Mouse (Mus musculus) thymus, adult 2 months (tissue): ENCODE results near the gene AC161166.1.

Source experiments
- CTCF ChIP-seq: fragments of 200-500 bp; IDR thresholded peaks from 2 replicates; pipeline ENCODE4 v1.5.1; 2012; ENCODE audit warnings: mild to moderate bottlenecking, control low read depth, low read length, moderate library complexity, borderline replicate concordance; ENCODE audit not compliant: control insufficient read depth, poor library complexity, insufficient read depth; ENCODE audit errors: extremely low read depth
- POLR2A ChIP-seq: fragments of 200-500 bp; IDR thresholded peaks from 2 replicates; pipeline ENCODE4 v1.6.1; 2012; ENCODE audit warnings: mild to moderate bottlenecking, low read length, control low read depth, moderate library complexity; ENCODE audit not compliant: control insufficient read depth, poor library complexity, insufficient read depth; ENCODE audit errors: extremely low read depth

DNA sequence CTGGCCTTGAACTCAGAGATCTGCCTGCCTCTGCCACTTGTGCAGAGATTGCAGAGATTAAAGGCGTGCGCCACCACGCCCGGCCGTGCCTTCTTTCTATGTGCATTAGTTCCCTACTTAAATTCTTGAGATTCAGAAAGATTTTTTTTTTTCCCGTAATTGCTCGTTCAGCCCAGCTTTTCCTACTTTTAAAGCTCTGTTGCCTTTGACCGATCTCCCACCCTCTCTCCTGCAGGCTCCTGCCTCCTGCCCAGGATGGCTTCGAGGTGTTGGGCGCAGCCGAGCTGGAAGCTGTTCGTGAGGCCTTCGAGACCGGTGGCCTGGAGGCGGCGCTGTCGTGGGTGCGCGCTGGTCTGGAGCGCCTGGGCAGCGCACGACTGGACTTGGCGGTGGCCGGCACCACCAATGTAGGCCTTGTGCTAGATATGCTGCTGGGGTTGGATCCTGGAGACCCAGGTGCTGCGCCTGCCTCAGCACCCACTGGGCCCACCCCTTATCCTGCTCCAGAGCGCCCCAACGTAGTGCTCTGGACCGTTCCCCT lies 20.8 kb upstream of the AC161166.1 start:
- no peak for TF ChIP-seq POLR2A
- no peak for TF ChIP-seq CTCF
